Mouse (Mus musculus) liver, postnatal 0 days (tissue): Measurements from ENCODE around the gene Dstn. TPM values are rescaled to one million over a fixed set of nuclear protein-coding genes. Genes with fewer than 3 reads are reported as not detected.
A peak's percentile ranks its signal among the peaks of the same experiment; 100 is the strongest.

Source experiments
- ATAC-seq: fragments of 200-750 bp; cut with Nextera tagmentation; 2 replicates; pipeline ENCODE4 v1.8.0; 2017; ENCODE audit warnings: mild to moderate bottlenecking, moderate library complexity
- DNase-seq: peaks from one replicate; pipeline ENCODE4 v3.0.0-alpha.2; 2016
- H3K27ac ChIP-seq: fragments of 300-500 bp; sonication (generic); 2 replicates; pipeline ENCODE4 v1.5.1; 2014; ENCODE audit warnings: antibody characterized with exemption, moderate library complexity, mild to moderate bottlenecking, low read depth
- H3K27me3 ChIP-seq: fragments of 300-500 bp; sonication (generic); 2 replicates; pipeline ENCODE4 v1.6.1; 2014; ENCODE audit warnings: low read length, control low read depth, mixed read lengths; ENCODE audit not compliant: insufficient read depth
- H3K36me3 ChIP-seq: fragments of 300-500 bp; sonication (generic); replicated peaks from 2 replicates; pipeline ENCODE4 v1.6.1; 2014; ENCODE audit warnings: mild to moderate bottlenecking, control low read depth, low read length, moderate library complexity, mixed read lengths; ENCODE audit not compliant: insufficient read depth
- H3K4me1 ChIP-seq: fragments of 300-500 bp; sonication (generic); 2 replicates; pipeline ENCODE4 v1.6.1; 2014; ENCODE audit warnings: antibody characterized with exemption, mild to moderate bottlenecking, control low read depth; ENCODE audit not compliant: insufficient read depth
- H3K4me2 ChIP-seq: fragments of 300-500 bp; sonication (generic); 2 replicates; pipeline ENCODE4 v1.6.1; 2014; ENCODE audit warnings: low read depth, mild to moderate bottlenecking, low read length, moderate library complexity, mixed read lengths
- H3K4me3 ChIP-seq: fragments of 300-500 bp; sonication (generic); 2 replicates; pipeline ENCODE4 v1.5.1; 2014; ENCODE audit warnings: low read depth, low read length
- H3K9ac ChIP-seq: fragments of 300-500 bp; sonication (generic); replicated peaks from 2 replicates; pipeline ENCODE4 v1.6.1; 2014; ENCODE audit warnings: mild to moderate bottlenecking, moderate library complexity
- H3K9me3 ChIP-seq: fragments of 300-500 bp; sonication (generic); 2 replicates; pipeline ENCODE4 v1.6.1; 2016; ENCODE audit warnings: mild to moderate bottlenecking, control low read depth, low read length, mixed read lengths
- CTCF ChIP-seq: sonication (generic); IDR thresholded peaks from 2 replicates; pipeline ENCODE4 v1.5.1; 2016; ENCODE audit warnings: antibody characterized with exemption, low read depth
- EP300 ChIP-seq: IDR thresholded peaks from 2 replicates; pipeline ENCODE4 v1.6.1; 2016; ENCODE audit warnings: antibody characterized with exemption, low read depth, mild to moderate bottlenecking
- WGBS: fragments of 180-500 bp; shearing (Covaris S2); extraction: QIAGEN DNeasy Blood & Tissue Kit; methylation state at CpG from one replicate; pipeline ENCODE4 v1.1.7; 2014; ENCODE audit not compliant: insufficient replicate concordance; 5-methylcytosine and 5-hydroxymethylcytosine counted together
- polyA plus RNA-seq: library from polyadenylated mRNA; unstranded; fragments of >200 nt; fragmentation: Nextera tagmentation; extraction: Ambion mirVana; gene quantifications from 2 replicates; pipeline ENCODE4 v1.2.1, GENCODE M21; 2015

The Dstn gene
- polyA plus RNA-seq, 1 experiment from 2014 or later = 155 TPM

GRCm38 (mm10) chr2:143940406-143940805 lies 25.3 kb downstream of the Dstn start:
- ATAC-seq (peak; percentile 90), DNase-seq (peak; percentile 59)
- no peaks in the 10 kb centered on the region for H3K27me3 ChIP-seq
- 58% methylated on average over 5 of the region's 5 CpGs for WGBS
- peaks cover 6% of the 10 kb centered on the region; the same call in 1 of the 2 replicates for H3K4me1 ChIP-seq
- H3K4me2 ChIP-seq = no peak overlapping the region
- H3K36me3 ChIP-seq = peaks cover 39% of the 10 kb centered on the region
- no peak overlapping the region for H3K27ac ChIP-seq
- no peaks in the 10 kb centered on the region for H3K9me3 ChIP-seq
- no peak overlapping the region for H3K4me3 ChIP-seq
- H3K9ac ChIP-seq = no peak overlapping the region
- TF ChIP-seq EP300 = no peak
- no peak for TF ChIP-seq CTCF

GRCm38 (mm10) chr2:143944796-143945195 lies 29.7 kb downstream of the Dstn start:
- peaks cover 81% of the 10 kb centered on the region for H3K36me3 ChIP-seq
- DNase-seq (no peak), ATAC-seq (no peak)
- H3K27ac ChIP-seq = no peak overlapping the region
- no peak overlapping the region for H3K4me3 ChIP-seq
- no peak for TF ChIP-seq EP300
- TF ChIP-seq CTCF = no peak
- WGBS = 93% methylated on average over 3 of the region's 3 CpGs
- H3K9me3 ChIP-seq = no peaks in the 10 kb centered on the region
- H3K4me1 ChIP-seq = peaks cover 6% of the 10 kb centered on the region; the same call in 1 of the 2 replicates
- H3K4me2 ChIP-seq = no peak overlapping the region
- H3K9ac ChIP-seq = no peak overlapping the region
- no peaks in the 10 kb centered on the region for H3K27me3 ChIP-seq

DNA sequence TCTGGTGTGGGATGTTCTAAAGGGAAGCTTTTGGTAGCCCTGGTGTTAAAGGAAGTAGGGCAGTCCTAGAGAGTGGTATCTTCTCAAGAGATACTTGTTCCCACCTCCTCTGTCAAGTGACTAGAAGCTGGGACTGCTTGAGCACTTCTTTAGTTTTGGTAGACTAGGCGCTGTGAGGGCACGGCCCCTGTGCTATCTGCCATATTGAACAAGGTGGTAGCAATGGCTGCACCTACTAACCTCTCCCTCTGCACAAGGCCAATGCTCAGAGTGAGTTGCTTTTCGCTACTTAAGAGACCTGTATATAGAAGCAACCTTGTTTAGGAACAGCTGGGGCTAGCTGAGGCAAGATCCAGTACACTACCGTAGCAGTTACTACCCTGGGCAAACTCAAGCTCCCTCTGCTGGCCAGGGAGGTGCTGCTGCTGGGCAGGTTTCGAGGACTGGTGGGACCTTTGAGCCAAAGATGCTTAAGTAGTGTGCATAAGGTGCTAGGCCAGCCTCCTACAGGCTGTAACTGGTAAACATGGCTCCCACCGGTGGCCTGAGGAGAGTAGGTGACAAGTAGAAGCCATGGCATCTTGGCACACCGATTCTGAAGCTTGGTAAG lies 30.5 kb downstream of the Dstn start:
- no peak overlapping the region for H3K4me2 ChIP-seq
- TF ChIP-seq EP300 (no peak), CTCF (peak; percentile 72)
- H3K27ac ChIP-seq = no peak overlapping the region
- ATAC-seq (peak; percentile 38), DNase-seq (peak; percentile 51)
- peaks cover 81% of the 10 kb centered on the region for H3K36me3 ChIP-seq
- H3K9ac ChIP-seq = no peak overlapping the region
- no peaks in the 10 kb centered on the region for H3K27me3 ChIP-seq
- no peaks in the 10 kb centered on the region for H3K9me3 ChIP-seq
- WGBS = 78% methylated on average over 7 of the region's 7 CpGs
- H3K4me1 ChIP-seq = no peaks in the 10 kb centered on the region
- H3K4me3 ChIP-seq = no peak overlapping the region

- no peak overlapping the region for H3K4me3 ChIP-seq
- 82% methylated on average over 2 of the region's 2 CpGs for WGBS
- no peaks in the 10 kb centered on the region for H3K9me3 ChIP-seq
- H3K36me3 ChIP-seq = peaks cover 86% of the 10 kb centered on the region
- ATAC-seq (no peak), DNase-seq (peak; percentile 10)
- H3K4me1 ChIP-seq = no peaks in the 10 kb centered on the region
- H3K27ac ChIP-seq = no peak overlapping the region
- no peak overlapping the region for H3K9ac ChIP-seq
- no peak overlapping the region for H3K4me2 ChIP-seq
- no peak for TF ChIP-seq EP300
- no peaks in the 10 kb centered on the region for H3K27me3 ChIP-seq
Observed at GRCm38 (mm10) chr2:143946399-143946798, 31.3 kb downstream of the Dstn start.

DNA sequence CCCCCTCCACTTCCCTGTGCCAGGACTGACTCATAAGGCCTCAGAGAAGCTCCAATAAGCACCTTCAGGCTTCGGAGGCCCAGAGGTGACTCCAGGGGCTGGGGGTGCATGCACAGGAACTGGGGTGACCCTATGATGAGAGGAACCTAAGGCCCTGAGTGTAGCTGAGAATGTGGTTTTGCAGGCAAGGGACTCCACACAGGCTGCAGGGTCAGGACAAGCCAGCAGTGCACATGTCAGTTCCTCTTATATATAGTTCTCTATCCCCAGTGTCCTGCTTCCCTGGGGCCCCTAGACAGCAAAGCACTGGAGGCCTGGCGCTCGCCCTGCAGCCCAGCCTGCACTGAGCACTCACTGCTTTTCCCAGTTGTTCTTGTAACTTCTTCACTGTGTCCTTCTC lies 32.9 kb downstream of the Dstn start:
- DNase-seq = no peak
- Histone ChIP-seq H3K36me3 (peaks cover 93% of the 10 kb centered on the region), H3K9ac (no peak overlapping the region), H3K4me2 (no peak overlapping the region), H3K9me3 (no peaks in the 10 kb centered on the region), H3K27me3 (no peaks in the 10 kb centered on the region), H3K4me3 (no peak overlapping the region), H3K27ac (no peak overlapping the region), H3K4me1 (no peaks in the 10 kb centered on the region)
- no peak for ATAC-seq
- WGBS = 70% methylated on average over 3 of the region's 3 CpGs
- TF ChIP-seq EP300 (no peak), CTCF (no peak)

DNA sequence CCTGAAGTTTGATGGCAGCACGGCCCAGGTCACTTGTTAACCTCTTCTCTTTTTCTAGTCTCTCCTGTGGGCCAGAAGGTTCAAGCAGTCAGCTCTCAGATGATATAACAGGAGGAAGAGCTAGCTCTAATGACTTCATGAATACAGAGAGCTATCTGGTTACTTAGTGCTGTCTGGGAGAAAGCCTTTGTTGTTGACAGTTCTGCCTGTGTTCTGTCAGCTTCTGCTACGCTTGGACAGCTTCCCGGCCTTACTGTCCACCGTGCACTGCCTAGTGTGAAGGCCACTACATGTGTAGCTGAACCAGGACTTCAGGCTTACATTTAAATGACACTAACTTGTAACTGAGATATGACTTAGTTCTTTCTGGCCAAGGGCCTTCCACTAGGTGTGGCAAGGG lies 33.3 kb downstream of the Dstn start:
- DNase-seq (no peak), ATAC-seq (no peak)
- Histone ChIP-seq H3K4me3 (no peak overlapping the region), H3K9ac (no peak overlapping the region), H3K27me3 (no peaks in the 10 kb centered on the region), H3K9me3 (no peaks in the 10 kb centered on the region), H3K27ac (no peak overlapping the region), H3K36me3 (peaks cover 94% of the 10 kb centered on the region), H3K4me1 (no peaks in the 10 kb centered on the region), H3K4me2 (no peak overlapping the region)
- 81% methylated on average over 4 of the region's 4 CpGs for WGBS
- TF ChIP-seq EP300 = no peak
- no peak for TF ChIP-seq CTCF

DNA sequence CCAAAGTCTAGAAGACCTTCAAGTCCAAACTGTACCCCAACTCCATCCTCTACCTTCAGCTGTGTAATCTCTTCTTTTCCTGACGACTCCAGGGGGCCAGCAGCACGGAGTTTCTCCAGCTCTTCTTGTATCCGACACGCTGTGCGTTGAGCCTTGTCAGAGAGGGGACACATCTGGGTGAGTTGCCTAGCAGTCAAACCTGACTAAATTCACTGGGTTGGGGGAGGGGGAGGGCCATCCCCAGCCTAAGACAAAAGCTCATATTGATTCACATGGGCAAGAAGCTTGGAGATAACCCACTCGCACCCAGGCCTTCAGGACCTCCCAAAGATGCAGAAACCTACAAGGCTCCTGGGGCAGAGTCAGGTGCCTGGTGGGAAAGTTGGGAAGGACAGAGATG lies 34.1 kb downstream of the Dstn start:
- 93% methylated on average over 6 of the region's 6 CpGs for WGBS
- ATAC-seq (no peak), DNase-seq (no peak)
- Histone ChIP-seq H3K36me3 (peaks cover 94% of the 10 kb centered on the region), H3K27ac (no peak overlapping the region), H3K4me2 (no peak overlapping the region), H3K4me1 (no peaks in the 10 kb centered on the region), H3K9me3 (no peaks in the 10 kb centered on the region), H3K9ac (no peak overlapping the region), H3K27me3 (no peaks in the 10 kb centered on the region), H3K4me3 (no peak overlapping the region)
- TF ChIP-seq CTCF (no peak), EP300 (no peak)
